20 mouse cellular contexts compared by ENCODE assay signal in the genomic region with DNA sequence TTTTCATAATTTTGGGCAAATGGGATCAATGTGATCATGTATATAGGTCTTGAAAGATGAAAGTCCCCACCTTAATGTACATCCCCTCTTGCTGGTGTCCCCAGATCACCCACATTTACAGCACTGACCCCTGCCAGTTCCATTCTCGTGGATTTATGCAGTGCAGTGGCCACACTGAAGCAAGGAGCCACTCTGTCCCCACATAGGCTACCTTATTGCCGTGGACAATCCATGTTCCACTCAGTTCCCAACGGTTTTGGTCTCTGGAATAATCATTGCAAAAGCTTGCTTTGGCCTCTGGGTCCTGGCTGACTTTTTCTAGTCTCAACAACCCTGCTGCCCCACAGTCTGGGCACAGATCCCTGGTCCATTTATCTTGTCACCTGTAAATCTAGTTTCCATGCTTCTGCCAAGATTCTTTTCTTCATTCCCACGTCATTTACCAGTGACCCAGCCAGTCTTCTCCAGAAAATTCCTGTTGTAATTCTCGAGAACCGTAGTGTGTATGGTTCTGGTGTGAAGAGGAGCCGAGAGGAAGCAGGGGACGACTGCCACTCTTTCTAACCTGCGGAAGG. TPM values are rescaled to one million over a fixed set of nuclear protein-coding genes. Genes with fewer than 3 reads are reported as not detected.
"Had no signal": no experiment of that assay in that cellular context is flagged by ENCODE, and none has a peak within 500 bp of the region (broad histone marks: within the 10 kb centered on the region; RNA-seq: fewer than 3 reads in every experiment).

No protein-coding gene starts in this region.

- H3K4me2 ChIP-seq: limb, embryonic 12.5 days; liver, embryonic 15.5 days; midbrain, embryonic 15.5 days; neural tube, embryonic 12.5 days had no signal

- H3K9ac ChIP-seq: limb, embryonic 12.5 days; liver, embryonic 15.5 days; midbrain, embryonic 15.5 days; neural tube, embryonic 12.5 days had no signal

- H3K27ac ChIP-seq: limb, embryonic 12.5 days; liver, embryonic 15.5 days; midbrain, embryonic 15.5 days; neural tube, embryonic 12.5 days had no signal

- DNase-seq: kidney, adult 8-10 months; kidney, postnatal 25 days; layer of hippocampus, adult 9-11 months; layer of hippocampus, postnatal 36 days; liver; lung, adult 2 months; lung, postnatal 36 days; retina, postnatal 1 day; right cerebral cortex, postnatal 4 days; spleen, adult 18-20 months; thymus, adult 2 months; thymus, postnatal 25 days had no signal

- H3K36me3 ChIP-seq: limb, embryonic 12.5 days; liver, embryonic 15.5 days; midbrain, embryonic 15.5 days; neural tube, embryonic 12.5 days had no signal

- H3K27me3 ChIP-seq: limb, embryonic 12.5 days; liver, embryonic 15.5 days; midbrain, embryonic 15.5 days; neural tube, embryonic 12.5 days had no signal

- ATAC-seq: lung, postnatal 0 days; midbrain, embryonic 15.5 days had no signal

- H3K9me3 ChIP-seq: limb, embryonic 12.5 days; liver, embryonic 15.5 days; midbrain, embryonic 15.5 days; neural tube, embryonic 12.5 days had no signal

- H3K4me3 ChIP-seq: limb, embryonic 12.5 days; liver, embryonic 15.5 days; midbrain, embryonic 15.5 days; neural tube, embryonic 12.5 days had no signal

RNA-seq across cellular contexts. Expression of gene Lrrc4, which starts 18.9 kb away (rescaled TPM):
- total RNA-seq: megakaryocyte progenitor cell, adult 5-6 weeks; monocyte, adult 5-6 weeks; neutrophil, adult 5-6 weeks had no signal
